Mouse (Mus musculus) embryonic fibroblast, embryonic 13.5 days (primary cell): Measurements from ENCODE around the gene Lasp1. TPM values are rescaled to one million over a fixed set of nuclear protein-coding genes. Genes with fewer than 3 reads are reported as not detected.

Source experiments
- H3K27ac ChIP-seq: 2 replicates; pipeline ENCODE4 v1.5.1; 2012; ENCODE audit warnings: low read length, control low read depth, inconsistent platforms; ENCODE audit not compliant: insufficient read depth
- H3K4me1 ChIP-seq: 2 replicates; pipeline ENCODE4 v1.6.1; 2011; ENCODE audit warnings: low read length; ENCODE audit not compliant: control insufficient read depth, insufficient read depth
- H3K4me3 ChIP-seq: 2 replicates; pipeline ENCODE4 v1.5.1; 2011; ENCODE audit warnings: mild to moderate bottlenecking, control low read depth, low read length; ENCODE audit not compliant: insufficient read depth
- CTCF ChIP-seq: IDR thresholded peaks from 2 replicates; pipeline ENCODE4 v1.5.1; 2011; ENCODE audit warnings: mild to moderate bottlenecking, control low read depth, low read length, moderate library complexity, borderline replicate concordance; ENCODE audit not compliant: insufficient read depth
- POLR2A ChIP-seq: IDR thresholded peaks from 2 replicates; pipeline ENCODE4 v1.6.1; 2011; ENCODE audit warnings: low read depth, mild to moderate bottlenecking, control low read depth, low read length, moderate library complexity
- polyA plus RNA-seq: library from polyadenylated mRNA; stranded (reverse); fragments of >200 nt; gene quantifications from 2 replicates; pipeline ENCODE4 v1.2.4, GENCODE M21; 2011; ENCODE audit warnings: low read depth; ENCODE audit not compliant: missing spikeins, insufficient read length

Lasp1 gene
- polyA plus RNA-seq, 1 experiment, result 243 TPM

GRCm38 (mm10) chr11:97793165-97793564 lies 5.6 kb upstream of the Lasp1 start:
- TF ChIP-seq CTCF (no peak), POLR2A (no peak)
- no peak overlapping the region for H3K4me3 ChIP-seq
- no peak overlapping the region for H3K27ac ChIP-seq
- peaks cover 3% of the 10 kb centered on the region; the same call in 1 of the 2 replicates for H3K4me1 ChIP-seq

DNA sequence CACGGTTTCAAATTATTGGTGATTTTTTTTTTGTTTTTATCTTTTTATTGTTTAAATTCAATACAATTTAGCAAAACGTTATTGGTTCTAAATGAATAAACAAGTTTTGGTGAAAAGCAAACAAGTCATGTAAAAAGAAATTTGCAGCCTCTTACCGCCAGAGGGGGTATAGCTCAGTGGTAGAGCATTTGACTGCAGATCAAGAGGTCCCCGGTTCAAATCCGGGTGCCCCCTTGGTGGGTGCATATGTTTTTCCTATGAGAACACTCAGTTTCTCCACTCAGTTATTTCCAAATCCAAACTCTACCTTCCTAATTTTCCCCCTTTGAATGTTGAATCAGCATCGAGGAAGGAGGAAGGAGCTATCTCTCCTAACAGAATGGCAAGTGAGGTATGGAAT lies 1.9 kb upstream of the Lasp1 start:
- no peak for TF ChIP-seq CTCF
- no peak for TF ChIP-seq POLR2A
- peaks cover 7% of the 10 kb centered on the region; the same call in 1 of the 2 replicates for H3K4me1 ChIP-seq
- H3K4me3 ChIP-seq, result no peak overlapping the region
- peak overlapping the region; percentile 87 for H3K27ac ChIP-seq

DNA sequence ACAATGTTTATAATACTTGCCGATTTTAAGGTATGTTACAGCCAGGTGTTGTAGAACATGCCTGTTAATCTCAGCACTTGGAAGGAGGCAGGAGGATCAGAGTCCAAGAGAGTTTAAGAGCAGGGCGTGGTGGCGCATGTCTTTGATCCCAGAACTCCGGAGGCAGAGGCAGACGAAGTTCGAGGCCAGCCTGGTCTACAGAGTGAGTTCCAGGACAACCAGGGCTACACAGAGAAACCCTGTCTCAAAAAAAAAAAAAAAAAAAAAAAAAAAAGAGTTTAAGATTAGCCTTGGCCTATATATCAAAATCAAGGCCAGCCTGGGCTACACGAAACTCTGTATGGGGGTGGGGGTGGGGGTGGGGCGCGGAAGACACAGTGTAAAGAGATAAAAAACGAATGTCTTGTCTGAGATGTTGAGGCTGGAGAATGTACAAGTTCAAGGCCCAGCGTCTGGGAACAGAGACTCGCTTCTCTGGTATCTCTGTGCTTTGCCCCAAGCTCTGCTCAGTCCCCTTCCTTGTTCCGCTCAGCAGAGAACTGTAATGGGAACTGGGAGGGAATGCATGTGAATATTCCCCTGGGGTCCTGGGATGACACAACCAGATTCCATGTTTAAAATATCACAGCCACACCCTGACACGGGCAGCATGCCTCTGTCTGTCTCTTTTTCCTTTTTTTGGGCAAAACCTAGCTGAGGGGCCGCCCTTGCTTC lies 1.3 kb upstream of the Lasp1 start:
- Histone ChIP-seq H3K27ac (peak overlapping the region; percentile 90), H3K4me3 (no peak overlapping the region), H3K4me1 (peaks cover 10% of the 10 kb centered on the region; the same call in 1 of the 2 replicates)
- TF ChIP-seq POLR2A, result peak; percentile 43
- no peak for TF ChIP-seq CTCF

DNA sequence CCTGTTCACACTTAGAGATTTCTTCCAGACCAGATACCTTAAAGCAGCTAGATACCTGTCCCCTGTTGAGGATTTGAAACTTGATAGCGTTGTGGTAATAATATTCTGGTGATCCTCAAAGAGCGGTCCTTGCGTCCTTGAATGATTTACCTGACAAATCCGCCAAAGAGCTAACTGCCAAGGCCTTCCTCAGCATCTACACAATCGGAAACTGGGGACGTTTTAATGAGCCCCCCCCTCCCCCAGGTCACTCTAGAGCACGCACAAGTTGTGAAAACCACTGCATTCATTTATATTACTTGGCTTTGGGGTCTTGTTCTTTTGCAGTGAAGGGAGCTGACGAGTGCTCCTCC lies 741 bp upstream of the Lasp1 start:
- H3K27ac ChIP-seq, result peak overlapping the region; percentile 90
- TF ChIP-seq POLR2A (no peak), CTCF (no peak)
- peaks cover 10% of the 10 kb centered on the region; the same call in 1 of the 2 replicates for H3K4me1 ChIP-seq
- H3K4me3 ChIP-seq, result no peak overlapping the region; the same call in 1 of the 2 replicates

DNA sequence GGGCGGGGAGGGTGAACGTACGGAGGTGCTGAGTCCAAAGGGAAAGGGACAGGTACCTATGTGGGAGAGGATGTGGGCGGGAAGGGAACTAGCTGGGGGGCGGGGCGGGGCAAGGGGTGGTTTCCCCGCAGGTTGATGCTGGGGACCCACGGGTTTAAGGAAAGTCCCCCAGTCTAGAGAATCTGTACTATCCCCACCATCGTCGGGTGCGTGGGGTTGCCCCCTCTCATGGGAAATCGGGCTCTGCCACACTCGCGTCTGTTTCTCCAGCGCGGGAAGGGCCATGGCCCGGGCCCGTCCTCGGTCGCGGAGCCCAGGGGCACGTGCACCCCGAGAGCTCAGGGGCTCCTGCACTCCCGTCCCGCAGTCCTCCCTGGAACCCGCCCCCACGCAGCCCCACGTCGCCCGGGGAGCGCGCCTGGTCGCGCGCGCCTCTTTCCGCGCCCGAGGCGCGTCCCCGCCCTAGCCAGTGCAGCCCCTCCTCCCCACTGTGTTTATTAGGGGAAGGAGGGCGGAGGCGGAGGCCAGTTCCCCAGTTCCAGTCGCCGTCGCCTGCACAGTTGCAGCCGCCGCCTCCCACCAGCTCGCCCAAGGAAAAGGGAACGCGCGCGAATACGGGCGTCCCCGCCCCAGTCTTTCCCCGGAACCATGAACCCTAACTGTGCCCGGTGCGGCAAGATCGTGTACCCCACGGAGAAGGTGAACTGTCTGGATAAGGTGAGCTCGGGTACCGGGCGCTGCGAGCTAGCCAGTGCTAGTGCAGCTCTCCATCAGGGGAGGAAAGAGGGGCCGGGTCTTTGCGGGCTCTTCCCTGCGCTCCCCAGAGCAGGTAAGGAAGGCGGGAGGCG lies 570 bp downstream of the Lasp1 start:
- H3K4me1 ChIP-seq, result peaks cover 12% of the 10 kb centered on the region
- peak overlapping the region; percentile 99 for H3K27ac ChIP-seq
- TF ChIP-seq CTCF (no peak), POLR2A (peak; percentile 88)
- peak overlapping the region; percentile 99 for H3K4me3 ChIP-seq

- peaks cover 16% of the 10 kb centered on the region for H3K4me1 ChIP-seq
- TF ChIP-seq CTCF, result no peak
- peak; percentile 69 for TF ChIP-seq POLR2A
- peak overlapping the region; percentile 99 for H3K27ac ChIP-seq
- peak overlapping the region; percentile 99 for H3K4me3 ChIP-seq
Measured at GRCm38 (mm10) chr11:97799994-97800690, 1.3 kb downstream of the Lasp1 start.

- Histone ChIP-seq H3K27ac (peak overlapping the region; percentile 81), H3K4me3 (peak overlapping the region; percentile 90), H3K4me1 (peaks cover 18% of the 10 kb centered on the region)
- TF ChIP-seq POLR2A (peak; percentile 56), CTCF (no peak)
Measured at GRCm38 (mm10) chr11:97800691-97801408, 2.0 kb downstream of the Lasp1 start.

GRCm38 (mm10) chr11:97801409-97802193 lies 2.8 kb downstream of the Lasp1 start:
- Histone ChIP-seq H3K4me1 (peaks cover 23% of the 10 kb centered on the region), H3K27ac (peak overlapping the region; percentile 81), H3K4me3 (peak overlapping the region; percentile 90)
- TF ChIP-seq POLR2A, result no peak

GRCm38 (mm10) chr11:97802194-97802470 lies 3.3 kb downstream of the Lasp1 start:
- TF ChIP-seq CTCF (no peak), POLR2A (no peak)
- Histone ChIP-seq H3K4me3 (peak overlapping the region; percentile 90), H3K4me1 (peaks cover 27% of the 10 kb centered on the region), H3K27ac (peak overlapping the region; percentile 81)
